Mouse (Mus musculus) v-Abl transformed pro-B cells (cell line): ENCODE data around the gene Gm3573.
"Not testable (repeated sequence)": the region's sequence is repeated elsewhere in the genome, so short reads cannot be mapped to it uniquely, and the experiment has no call there.

Source experiments
- in situ Hi-C, 2 experiments: fragments of 400-800 bp; cut with MboI; formaldehyde crosslinking; loops; one replicate each; pipeline ENCODE4 v1.15.1; 2025; ENCODE audit not compliant: unreplicated experiment in 2 of 2

The Gm3573 gene

GRCm38 (mm10) chr14:42190691-42191090 lies at the start of gene Gm3573:
Gene Gm3573 (minus strand): TSS chr14:42190791.
- in situ Hi-C loops = not testable (repeated sequence)

DNA sequence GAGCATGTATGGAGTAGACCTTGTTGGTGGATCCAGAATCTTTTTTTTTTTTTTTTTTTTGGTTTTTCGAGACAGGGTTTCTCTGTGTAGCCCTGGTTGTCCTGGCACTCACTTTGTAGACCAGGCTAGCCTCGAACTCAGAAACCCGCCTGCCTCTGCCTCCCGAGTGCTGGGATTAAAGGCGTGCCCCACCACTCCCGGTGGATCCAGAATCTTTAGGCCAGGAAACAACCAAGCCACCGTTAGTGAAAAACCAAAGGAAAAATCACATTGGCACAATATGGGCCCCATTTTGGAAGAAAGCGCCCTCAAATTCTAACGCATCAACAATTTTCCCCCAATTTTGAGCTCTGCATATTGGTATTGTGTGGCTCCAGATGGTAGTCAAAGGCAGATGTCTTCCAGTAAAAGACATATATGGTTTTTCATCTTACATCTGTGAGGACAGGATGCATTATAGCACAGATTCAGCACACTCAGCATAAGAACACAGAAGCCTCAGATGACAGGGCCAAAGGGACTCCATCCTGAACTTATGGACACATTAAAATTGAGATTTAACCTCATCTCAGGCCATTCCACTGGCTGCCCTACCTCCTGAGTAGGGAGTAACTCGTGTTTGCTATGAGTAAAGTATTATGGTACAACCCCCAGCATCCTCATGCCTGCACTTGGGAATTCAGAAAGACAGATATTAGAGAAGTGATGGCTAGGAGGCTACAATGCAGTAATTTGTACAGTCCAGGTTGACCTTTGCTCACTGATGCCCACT lies 26.4 kb upstream of the Gm3573 start:
- in situ Hi-C loops = not testable (repeated sequence)

DNA sequence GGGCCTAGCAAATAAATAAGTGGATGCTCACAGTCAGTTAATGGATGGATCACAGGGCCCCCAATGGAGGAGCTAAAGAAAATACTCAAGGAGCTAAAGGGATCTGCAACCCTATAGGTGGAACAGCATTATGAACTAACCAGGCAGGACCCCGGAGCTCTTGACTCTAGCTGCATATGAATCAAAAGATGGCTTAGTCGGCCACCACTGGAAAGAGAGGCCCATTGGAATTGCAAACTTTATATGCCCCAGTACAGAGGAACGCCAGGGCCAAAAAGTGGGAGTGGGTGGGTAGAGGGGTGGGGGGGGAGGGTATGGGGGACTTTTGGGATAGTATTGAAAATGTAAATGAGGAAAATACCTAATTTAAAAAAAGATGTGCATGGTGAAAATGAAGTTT lies 6.7 kb downstream of the Gm3573 start:
- in situ Hi-C loops = not testable (repeated sequence)

DNA sequence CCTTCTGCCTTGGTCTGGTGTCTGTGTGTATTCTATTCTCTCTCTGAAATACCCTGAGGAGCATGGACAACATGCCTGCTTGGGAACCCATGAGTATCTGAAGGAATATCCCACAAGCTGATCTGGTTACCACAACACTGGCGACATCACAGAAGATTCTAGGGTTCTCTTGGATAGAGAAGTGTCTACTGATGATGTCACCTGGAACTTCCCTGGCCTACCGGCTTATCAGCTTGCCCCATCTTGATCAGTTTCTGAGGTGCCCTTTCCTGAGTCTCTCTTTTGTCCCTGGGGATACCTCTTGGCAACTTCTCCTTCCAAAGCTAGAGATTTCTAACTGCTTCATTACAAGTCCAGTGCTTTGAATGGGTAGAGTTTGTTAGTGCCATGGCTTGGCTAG lies 28.1 kb downstream of the Gm3573 start, which contains the start of gene Gm17027:
Gene Gm17027, minus strand, starts transcription at position 101 of the 400 bp plus-strand sequence.
- in situ Hi-C loops = not testable (repeated sequence)
